Mouse (Mus musculus) CH12.LX (cell line): ENCODE data around the gene Sertad4.

Source experiments
- CHD2 ChIP-seq: IDR thresholded peaks from 2 replicates; pipeline ENCODE4 v1.6.1; 2011; ENCODE audit warnings: low read length, improper control_type of control experiment
- CTCF ChIP-seq, 2 experiments: IDR thresholded peaks in 1 of 2; conservative IDR thresholded peaks in 1 of 2; 2 replicates each; pipeline ENCODE4 v1.5.1; 2011 to 2012; ENCODE audit warnings: low read depth in 2 of 2, low read length in 2 of 2, improper control_type of control experiment in 1 of 2, inconsistent platforms in 1 of 2, mild to moderate bottlenecking in 1 of 2, moderate library complexity in 1 of 2
- ELF1 ChIP-seq: IDR thresholded peaks from 2 replicates; pipeline ENCODE4 v1.6.1; 2014; ENCODE audit warnings: low read depth, mild to moderate bottlenecking, inconsistent platforms, low read length, improper control_type of control experiment
- EP300 ChIP-seq: IDR thresholded peaks from 2 replicates; pipeline ENCODE4 v1.6.1; 2011; ENCODE audit warnings: low read length, improper control_type of control experiment
- GABPA ChIP-seq: IDR thresholded peaks from 2 replicates; pipeline ENCODE4 v1.6.1; 2012; ENCODE audit warnings: low read depth, low read length, improper control_type of control experiment, inconsistent platforms; ENCODE audit not compliant: insufficient replicate concordance
- JUND ChIP-seq: conservative IDR thresholded peaks from 2 replicates; pipeline ENCODE4 v1.6.1; 2011; ENCODE audit warnings: low read depth, low read length, improper control_type of control experiment
- KAT2A ChIP-seq: IDR thresholded peaks from 2 replicates; pipeline ENCODE4 v1.6.1; 2012; ENCODE audit warnings: low read length, improper control_type of control experiment, inconsistent platforms; ENCODE audit not compliant: insufficient replicate concordance
- MAFK ChIP-seq: IDR thresholded peaks from 2 replicates; pipeline ENCODE4 v1.6.1; 2011; ENCODE audit warnings: low read length, improper control_type of control experiment; ENCODE audit not compliant: insufficient replicate concordance
- MEF2A ChIP-seq: IDR thresholded peaks from 2 replicates; pipeline ENCODE4 v1.6.1; 2014; ENCODE audit warnings: low read depth, mild to moderate bottlenecking, inconsistent platforms, low read length, improper control_type of control experiment, borderline replicate concordance
- MYC ChIP-seq: IDR thresholded peaks from 2 replicates; pipeline ENCODE4 v1.6.1; 2011; ENCODE audit warnings: low read depth, mild to moderate bottlenecking, improper control_type of control experiment, low read length
- POLR2A ChIP-seq: IDR thresholded peaks from 2 replicates; pipeline ENCODE4 v1.6.1; 2011; ENCODE audit warnings: low read depth, mild to moderate bottlenecking, improper control_type of control experiment, low read length
- SMC3 ChIP-seq: IDR thresholded peaks from 2 replicates; pipeline ENCODE4 v1.6.1; 2011; ENCODE audit warnings: low read depth, low read length, improper control_type of control experiment
- ZC3H11A ChIP-seq: IDR thresholded peaks from 2 replicates; pipeline ENCODE4 v1.6.1; 2012; ENCODE audit warnings: low read depth, mild to moderate bottlenecking, inconsistent platforms, low read length, improper control_type of control experiment
- ZNF384 ChIP-seq: IDR thresholded peaks from 2 replicates; pipeline ENCODE4 v1.6.1; 2012; ENCODE audit warnings: low read depth, low read length, improper control_type of control experiment, inconsistent platforms

DNA sequence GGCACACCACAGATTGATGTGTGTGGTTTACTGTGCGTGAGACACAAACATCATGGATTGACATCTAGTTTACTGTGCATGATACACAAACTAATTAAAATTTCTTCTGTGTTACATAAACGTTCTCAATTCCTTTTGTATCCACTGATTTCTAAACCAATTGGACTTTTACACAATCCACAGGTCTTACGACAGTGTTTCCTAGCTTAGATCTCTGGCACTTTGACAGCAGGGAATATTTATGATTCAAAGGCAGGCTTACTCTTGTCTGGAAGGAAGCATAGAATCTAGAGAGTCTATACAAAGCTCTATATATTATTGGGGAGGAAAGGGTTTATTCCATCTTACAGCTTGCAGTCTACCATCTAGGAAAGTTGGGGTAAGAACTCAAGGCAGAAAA, 8.9 kb upstream of the Sertad4 start:
- no peak for TF ChIP-seq ELF1
- no peak for TF ChIP-seq ZNF384
- no peak for TF ChIP-seq CTCF (conservative IDR thresholded peaks at IDR 0.05 in 1 of 2, IDR thresholded peaks at IDR 0.05 in 1 of 2; ENCODE audit: low read depth in 2 of 2, low read length in 2 of 2)
- no peak for TF ChIP-seq MAFK
- TF ChIP-seq POLR2A, result no peak
- TF ChIP-seq MEF2A, result no peak
- no peak for TF ChIP-seq EP300
- no peak for TF ChIP-seq MYC
- TF ChIP-seq ZC3H11A, result no peak
- no peak for TF ChIP-seq CHD2
- TF ChIP-seq GABPA, result no peak
- TF ChIP-seq SMC3, result no peak
- TF ChIP-seq JUND, result no peak
- no peak for TF ChIP-seq KAT2A
